Mouse (Mus musculus) 3134 (cell line): ENCODE data around the gene Bloc1s4.
A peak's percentile ranks its signal among the peaks of the same experiment; 100 is the strongest.

ENCODE experiments used
- DNase-seq: peaks from one replicate; pipeline ENCODE4 v3.0.0-alpha.2; 2011; ENCODE audit warnings: low spot score; ENCODE audit not compliant: insufficient read length; ENCODE audit errors: extremely low read depth

Gene Bloc1s4

GRCm38 (mm10) chr5:36742126-36742848, 6.2 kb downstream of the Bloc1s4 start:
- DNase-seq = peak; percentile 24

- DNase-seq = no peak
These were observed 8.6 kb downstream of the Bloc1s4 start for GRCm38 (mm10) chr5:36739829-36740228.

GRCm38 (mm10) chr5:36738799-36739615, 9.4 kb downstream of the Bloc1s4 start:
- peak; percentile 28 for DNase-seq

- no peak for DNase-seq
These were observed 10.7 kb downstream of the Bloc1s4 start for GRCm38 (mm10) chr5:36737765-36738164.

GRCm38 (mm10) chr5:36736009-36736408, 12.4 kb downstream of the Bloc1s4 start:
- no peak for DNase-seq

GRCm38 (mm10) chr5:36735106-36735505, 13.3 kb downstream of the Bloc1s4 start:
- DNase-seq = no peak

GRCm38 (mm10) chr5:36733405-36733804, 15.0 kb downstream of the Bloc1s4 start:
- DNase-seq = no peak

- DNase-seq = no peak
These were observed 16.4 kb downstream of the Bloc1s4 start for GRCm38 (mm10) chr5:36731901-36732652.

- DNase-seq = peak; percentile 29
These were observed 17.8 kb downstream of the Bloc1s4 start for GRCm38 (mm10) chr5:36730689-36731088.

- no peak for DNase-seq
These were observed 18.5 kb downstream of the Bloc1s4 start for GRCm38 (mm10) chr5:36729923-36730322.

- DNase-seq = no peak
These were observed 19.4 kb downstream of the Bloc1s4 start for GRCm38 (mm10) chr5:36729086-36729473.

GRCm38 (mm10) chr5:36728403-36729085, 19.9 kb downstream of the Bloc1s4 start:
- DNase-seq = no peak

GRCm38 (mm10) chr5:36727776-36728175, 20.7 kb downstream of the Bloc1s4 start:
- no peak for DNase-seq

GRCm38 (mm10) chr5:36727136-36727535, 21.3 kb downstream of the Bloc1s4 start:
- no peak for DNase-seq

- peak; percentile 43 for DNase-seq
These were observed 22.1 kb downstream of the Bloc1s4 start for GRCm38 (mm10) chr5:36726387-36726801.

GRCm38 (mm10) chr5:36725861-36726260, 22.6 kb downstream of the Bloc1s4 start:
- DNase-seq = no peak

GRCm38 (mm10) chr5:36724274-36724673, 24.2 kb downstream of the Bloc1s4 start:
- DNase-seq = peak; percentile 69

GRCm38 (mm10) chr5:36723356-36723755, 25.1 kb downstream of the Bloc1s4 start:
- DNase-seq = peak; percentile 70

GRCm38 (mm10) chr5:36722415-36722856, 26.0 kb downstream of the Bloc1s4 start:
- DNase-seq = peak; percentile 82

- no peak for DNase-seq
These were observed 27.6 kb downstream of the Bloc1s4 start for GRCm38 (mm10) chr5:36720710-36721375.
